Mouse (Mus musculus): Measurements from ENCODE around the gene Tns2.

DNA sequence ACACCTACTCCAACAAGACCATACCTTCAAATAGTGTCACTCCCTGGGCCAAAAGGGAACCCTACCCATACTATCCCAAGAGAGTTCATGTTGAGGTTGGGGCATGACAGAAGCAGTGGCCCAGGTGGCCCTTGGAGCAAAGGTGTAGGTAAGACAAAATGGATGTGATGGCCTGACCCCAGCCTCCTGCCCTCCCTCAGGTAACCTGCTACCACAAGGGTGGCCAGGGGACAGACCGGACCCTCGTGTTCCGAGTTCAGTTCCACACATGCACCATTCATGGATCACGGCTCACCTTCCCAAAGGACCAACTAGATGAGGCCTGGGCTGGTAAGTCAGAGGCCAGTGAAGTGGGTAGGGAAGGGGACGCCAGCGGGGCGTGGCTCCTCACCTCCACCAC, 10.1 kb downstream of the Tns2 start:
- TF ChIP-seq EP300 (IDR thresholded peaks at IDR 0.05; ENCODE audit: low read depth) (no peak), CTCF (IDR thresholded peaks at IDR 0.05; ENCODE audit: low read depth) (no peak)

Measured in liver, embryonic 14.5 days (tissue).